Mouse (Mus musculus) spleen, adult 2 months (tissue): ENCODE measurements around the gene Pcnx3. TPM values are rescaled to one million over a fixed set of nuclear protein-coding genes. Genes with fewer than 3 reads are reported as not detected.
A peak's percentile ranks its signal among the peaks of the same experiment; 100 is the strongest.

Source experiments
- DNase-seq, 2 experiments: peaks; one replicate each; pipeline versions ENCODE4 v3.0.0 to v3.0.0-alpha.2; 2012 to 2021; ENCODE audit warnings: low spot score in 2 of 2, low read depth in 1 of 2
- H3K27ac ChIP-seq: fragments of 200-500 bp; 2 replicates; pipeline ENCODE4 v1.5.1; 2012; ENCODE audit warnings: low read length, inconsistent platforms; ENCODE audit not compliant: insufficient read depth
- H3K27me3 ChIP-seq: fragments of 200-500 bp; 2 replicates; pipeline ENCODE4 v1.6.1; 2012; ENCODE audit warnings: mild to moderate bottlenecking, moderate library complexity, low read length, inconsistent platforms; ENCODE audit not compliant: control insufficient read depth, insufficient read depth
- H3K36me3 ChIP-seq: fragments of 200-500 bp; 2 replicates; pipeline ENCODE4 v1.6.1; 2012; ENCODE audit warnings: mild to moderate bottlenecking, low read length, inconsistent platforms; ENCODE audit not compliant: control insufficient read depth, insufficient read depth
- H3K4me1 ChIP-seq: fragments of 200-500 bp; 2 replicates; pipeline ENCODE4 v1.6.1; 2011; ENCODE audit warnings: inconsistent platforms; ENCODE audit not compliant: control insufficient read depth, insufficient read depth, insufficient read length
- H3K4me3 ChIP-seq: fragments of 200-500 bp; 2 replicates; pipeline ENCODE4 v1.5.1; 2011; ENCODE audit warnings: mild to moderate bottlenecking, inconsistent platforms; ENCODE audit not compliant: insufficient read depth, insufficient read length; ENCODE audit errors: extremely low read depth
- CTCF ChIP-seq: fragments of 200-500 bp; IDR thresholded peaks from 2 replicates; pipeline ENCODE4 v1.5.1; 2011; ENCODE audit warnings: mild to moderate bottlenecking, inconsistent platforms; ENCODE audit not compliant: insufficient read depth, insufficient read length, insufficient replicate concordance; ENCODE audit errors: extremely low read depth
- POLR2A ChIP-seq: fragments of 200-500 bp; IDR thresholded peaks from 2 replicates; pipeline ENCODE4 v1.6.1; 2011; ENCODE audit warnings: low read depth, low read length, inconsistent platforms
- WGBS: fragments of 180-500 bp; shearing (Covaris S2); methylation state at CpG from one replicate; pipeline ENCODE4 v1.1.7; 2018; 5-methylcytosine and 5-hydroxymethylcytosine counted together
- polyA plus RNA-seq: library from polyadenylated mRNA; depleted of rRNA; stranded (reverse); fragments of >200 nt; gene quantifications from 2 replicates; pipeline ENCODE4 v1.2.3, GENCODE M21; 2012

Pcnx3 gene
- polyA plus RNA-seq, 1 experiment = 195 TPM

- WGBS = 69% methylated on average over 5 of the region's 5 CpGs
- peak overlapping the region; percentile 30; the same call in 1 of the 2 replicates for H3K27ac ChIP-seq
- DNase-seq = no peak
- no peak for TF ChIP-seq POLR2A
- TF ChIP-seq CTCF = no peak
- peaks cover 33% of the 10 kb centered on the region for H3K36me3 ChIP-seq
- H3K27me3 ChIP-seq = no peaks in the 10 kb centered on the region
- no peak overlapping the region for H3K4me3 ChIP-seq
- peaks cover 17% of the 10 kb centered on the region; the same call in 1 of the 2 replicates for H3K4me1 ChIP-seq
Measured at GRCm38 (mm10) chr19:5713255-5713654, 24.5 kb upstream of the Pcnx3 start.

DNA sequence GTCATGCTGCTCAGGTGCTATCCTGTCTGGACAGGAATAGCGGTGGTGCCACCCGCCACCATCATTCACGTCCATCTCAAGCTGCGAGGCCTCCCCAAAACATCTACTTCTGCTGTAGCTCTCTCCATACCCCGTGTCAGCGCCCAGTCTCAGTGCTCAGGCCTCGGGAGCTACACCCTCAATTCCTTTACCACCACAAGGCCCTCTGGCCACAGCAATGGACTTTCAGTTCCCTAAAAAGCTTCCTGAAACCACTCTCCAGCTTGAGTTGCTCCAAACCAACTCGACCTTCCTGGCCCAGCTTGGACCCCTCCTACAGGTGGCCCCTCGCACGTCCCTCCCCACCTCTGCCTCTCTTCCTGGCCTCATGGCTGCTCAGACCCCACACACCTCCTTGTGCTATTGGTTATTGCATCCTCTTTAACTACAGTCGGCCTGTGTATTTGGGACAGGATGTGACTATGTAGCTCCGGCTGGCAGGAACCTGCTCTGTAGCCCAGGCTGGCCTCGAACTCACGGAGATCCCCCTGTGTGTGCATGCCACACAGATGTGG, 23.3 kb upstream of the Pcnx3 start:
- Histone ChIP-seq H3K27ac (peak overlapping the region; percentile 51), H3K4me3 (no peak overlapping the region), H3K36me3 (peaks cover 33% of the 10 kb centered on the region), H3K4me1 (peaks cover 17% of the 10 kb centered on the region; the same call in 1 of the 2 replicates), H3K27me3 (no peaks in the 10 kb centered on the region)
- WGBS = 54% methylated on average over 14 of the region's 14 CpGs
- TF ChIP-seq CTCF (no peak), POLR2A (no peak)
- DNase-seq = no peak

- H3K36me3 ChIP-seq = peaks cover 36% of the 10 kb centered on the region
- no peak for TF ChIP-seq POLR2A
- peak; percentile 73; the same call in 1 of the 2 replicates for TF ChIP-seq CTCF
- H3K4me1 ChIP-seq = peaks cover 17% of the 10 kb centered on the region; the same call in 1 of the 2 replicates
- H3K27me3 ChIP-seq = no peaks in the 10 kb centered on the region
- no peak overlapping the region for H3K4me3 ChIP-seq
- no peak overlapping the region; the same call in 1 of the 2 replicates for H3K27ac ChIP-seq
- peak in 1 of 2 experiments; percentile 58 for DNase-seq
- WGBS = 63% methylated on average over 3 of the region's 3 CpGs
Measured at GRCm38 (mm10) chr19:5711218-5711617, 22.5 kb upstream of the Pcnx3 start.

- no peak overlapping the region for H3K27ac ChIP-seq
- no peak overlapping the region for H3K4me3 ChIP-seq
- WGBS = 97% methylated on average over 8 of the region's 8 CpGs
- peaks cover 33% of the 10 kb centered on the region for H3K36me3 ChIP-seq
- TF ChIP-seq POLR2A (no peak), CTCF (no peak)
- H3K27me3 ChIP-seq = no peaks in the 10 kb centered on the region
- H3K4me1 ChIP-seq = peaks cover 17% of the 10 kb centered on the region; the same call in 1 of the 2 replicates
- DNase-seq = no peak
Measured at GRCm38 (mm10) chr19:5710581-5710980, 21.9 kb upstream of the Pcnx3 start.

GRCm38 (mm10) chr19:5710068-5710467, 21.4 kb upstream of the Pcnx3 start:
- Histone ChIP-seq H3K4me3 (no peak overlapping the region), H3K36me3 (peaks cover 33% of the 10 kb centered on the region), H3K4me1 (peaks cover 17% of the 10 kb centered on the region; the same call in 1 of the 2 replicates), H3K27ac (no peak overlapping the region), H3K27me3 (no peaks in the 10 kb centered on the region)
- no peak for DNase-seq
- WGBS = 96% methylated on average over 6 of the region's 6 CpGs
- TF ChIP-seq POLR2A (no peak), CTCF (no peak)

DNA sequence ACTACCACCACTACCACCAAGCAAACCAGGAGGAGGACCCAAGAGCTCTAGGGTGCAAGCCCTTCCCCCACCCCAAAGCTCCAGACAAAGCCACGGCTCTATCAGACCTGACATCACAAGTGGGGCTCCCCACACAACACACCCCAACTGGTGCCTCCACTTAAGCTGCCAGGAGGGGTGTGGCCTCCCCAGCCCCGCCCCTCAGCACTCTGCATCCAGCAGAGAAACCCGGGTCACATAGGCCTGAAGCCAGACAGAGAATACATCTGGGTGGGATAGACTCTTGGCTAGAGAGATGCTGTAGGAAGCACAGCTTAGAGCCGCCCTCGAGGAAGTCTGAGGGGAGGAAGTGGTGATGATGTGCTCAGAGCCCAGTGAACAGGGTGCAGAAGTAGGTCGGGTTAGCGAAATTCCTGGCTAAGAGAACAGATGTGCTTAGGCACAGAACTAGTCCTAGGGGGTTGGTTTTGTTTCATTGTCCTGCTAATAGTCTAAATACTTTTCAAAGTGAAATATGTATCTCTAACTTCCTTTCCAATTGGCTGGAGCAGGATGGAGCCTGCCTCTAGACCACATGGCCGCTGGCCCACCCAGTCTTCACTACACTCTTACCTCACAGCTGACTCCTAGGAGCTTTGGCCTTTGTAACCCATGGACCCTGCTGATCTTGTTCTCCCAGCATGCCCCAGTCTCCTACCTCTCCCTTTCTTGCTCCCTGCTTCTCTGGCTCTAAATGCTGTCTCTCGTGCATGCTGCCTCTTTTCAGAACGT, 16.3 kb upstream of the Pcnx3 start:
- WGBS = 36% methylated on average over 10 of the region's 10 CpGs
- Histone ChIP-seq H3K4me3 (no peak overlapping the region), H3K27me3 (no peaks in the 10 kb centered on the region), H3K36me3 (peaks cover 42% of the 10 kb centered on the region), H3K4me1 (peaks cover 5% of the 10 kb centered on the region; the same call in 1 of the 2 replicates), H3K27ac (peak overlapping the region; percentile 47)
- TF ChIP-seq CTCF (no peak), POLR2A (no peak)
- DNase-seq = no peak
